23 mouse cellular contexts compared by ENCODE assay signal in genomic region chr6:17051432-17052025, GRCm38 (mm10). TPM values are rescaled to one million over a fixed set of nuclear protein-coding genes. Genes with fewer than 3 reads are reported as not detected.
DNase-seq lines count a peak whose midpoint lies in the region; ATAC-seq and TF ChIP-seq lines count a peak whose summit lies in the region.
"Had no signal": no experiment of that assay in that cellular context is flagged by ENCODE, and none has a peak within 500 bp of the region (broad histone marks: within the 10 kb centered on the region; RNA-seq: fewer than 3 reads in every experiment).

No protein-coding gene starts in this region.

- intact Hi-C loops in left cerebral cortex, adult 2 months (cut with DNase I), result no loop called here

- TF ChIP-seq CTCF in intestine, postnatal 0 days (IDR thresholded peaks at IDR 0.05; ENCODE audit: low read depth), result no peak
- no peak for TF ChIP-seq CTCF in lung, postnatal 0 days (IDR thresholded peaks at IDR 0.05)
- no peak for TF ChIP-seq CTCF in left cerebral cortex, adult 2 months (IDR thresholded peaks at IDR 0.05)
- no peak for TF ChIP-seq CTCF in midbrain, postnatal 0 days (IDR thresholded peaks at IDR 0.05)

- no peaks in the 10 kb centered on the region for H3K9me3 ChIP-seq in intestine, embryonic 14.5 days (ENCODE audit: control insufficient read depth, low read length)
- H3K9me3 ChIP-seq in intestine, postnatal 0 days (ENCODE audit: control insufficient read depth), result no peaks in the 10 kb centered on the region
- H3K9me3 ChIP-seq in lung, postnatal 0 days (ENCODE audit: low read length), result no peaks in the 10 kb centered on the region
- no peaks in the 10 kb centered on the region for H3K9me3 ChIP-seq in intestine, embryonic 15.5 days
- no peaks in the 10 kb centered on the region for H3K9me3 ChIP-seq in stomach, embryonic 16.5 days (replicated peaks; ENCODE audit: control insufficient read depth, low read length)
- H3K9me3 ChIP-seq in midbrain, postnatal 0 days (ENCODE audit: low read length), result no peaks in the 10 kb centered on the region
- H3K9me3 ChIP-seq: embryonic facial prominence, embryonic 12.5 days; forebrain, embryonic 12.5 days; heart, embryonic 15.5 days; hindbrain, embryonic 10.5 days had no signal

- DNase-seq in intestine, embryonic 14.5 days (ENCODE audit: low spot score), result peak; percentile 51
- DNase-seq in lung, postnatal 0 days (ENCODE audit: low spot score), result peak; percentile 71
- DNase-seq in lung, postnatal 4 days, result no peak
- DNase-seq in left cerebral cortex, adult 2 months (ENCODE audit: extremely low spot score in 1 of 2, low spot score in 2 of 2), result no peak
- no peak for DNase-seq in midbrain, postnatal 0 days (ENCODE audit: low spot score)
- DNase-seq: adrenal gland, adult 2 months; adrenal gland, postnatal 25 days; cerebellum, adult 11 months; cerebellum, adult 9-10 months; cerebellum, postnatal 25 days; gastrocnemius, postnatal 10 days; heart, adult 2 months; heart, postnatal 14 days had no signal

- no peak overlapping the region for H3K27ac ChIP-seq in intestine, embryonic 14.5 days (ENCODE audit: low read depth)
- no peak overlapping the region; the same call in 1 of the 2 replicates for H3K27ac ChIP-seq in intestine, postnatal 0 days (ENCODE audit: low read depth, low read length)
- H3K27ac ChIP-seq in lung, postnatal 0 days (ENCODE audit: low read length), result peak overlapping the region; percentile 29; the same call in 1 of the 2 replicates
- no peak overlapping the region for H3K27ac ChIP-seq in intestine, embryonic 15.5 days
- peak overlapping the region; percentile 64 for H3K27ac ChIP-seq in stomach, embryonic 16.5 days (ENCODE audit: low read length)
- H3K27ac ChIP-seq in left cerebral cortex, adult 2 months, result no peak overlapping the region
- no peak overlapping the region for H3K27ac ChIP-seq in midbrain, postnatal 0 days (ENCODE audit: low read depth, low read length)
- H3K27ac ChIP-seq: embryonic facial prominence, embryonic 12.5 days; forebrain, embryonic 12.5 days; heart, adult 2 months; heart, embryonic 15.5 days; hindbrain, embryonic 10.5 days; hindbrain, embryonic 14.5 days had no signal

- no peak for ATAC-seq in intestine, embryonic 14.5 days (replicated peaks; ENCODE audit: low FRiP score, low TSS enrichment, low read depth)
- no peak for ATAC-seq in intestine, postnatal 0 days
- ATAC-seq in lung, postnatal 0 days, result peak; percentile 89
- ATAC-seq in intestine, embryonic 15.5 days, result peak; percentile 66
- ATAC-seq in stomach, embryonic 16.5 days (ENCODE audit: insufficient read depth, low FRiP score), result peak; percentile 86
- ATAC-seq in midbrain, postnatal 0 days (ENCODE audit: low FRiP score), result no peak
- ATAC-seq: forebrain, embryonic 16.5 days had no signal

- peak; percentile 23; the same call in 1 of the 2 replicates for TF ChIP-seq EP300 in lung, postnatal 0 days (IDR thresholded peaks at IDR 0.05)

- H3K4me2 ChIP-seq in intestine, embryonic 14.5 days (ENCODE audit: low read length), result no peak overlapping the region
- no peak overlapping the region for H3K4me2 ChIP-seq in intestine, postnatal 0 days (replicated peaks; ENCODE audit: low read depth)
- no peak overlapping the region for H3K4me2 ChIP-seq in lung, postnatal 0 days (replicated peaks; ENCODE audit: low read depth, low read length)
- H3K4me2 ChIP-seq in intestine, embryonic 15.5 days (replicated peaks), result no peak overlapping the region
- no peak overlapping the region for H3K4me2 ChIP-seq in stomach, embryonic 16.5 days (ENCODE audit: low read depth, low read length)
- no peak overlapping the region for H3K4me2 ChIP-seq in midbrain, postnatal 0 days (ENCODE audit: low read depth, low read length, poor library complexity, severe bottlenecking)
- H3K4me2 ChIP-seq: embryonic facial prominence, embryonic 12.5 days; forebrain, embryonic 12.5 days; heart, embryonic 11.5 days; heart, embryonic 15.5 days; hindbrain, embryonic 14.5 days had no signal

- H3K27me3 ChIP-seq in intestine, embryonic 14.5 days (replicated peaks; ENCODE audit: control insufficient read depth, insufficient read depth, low read length), result no peaks in the 10 kb centered on the region
- H3K27me3 ChIP-seq in intestine, postnatal 0 days (replicated peaks; ENCODE audit: control insufficient read depth, insufficient read depth, low read length), result no peaks in the 10 kb centered on the region
- H3K27me3 ChIP-seq in lung, postnatal 0 days (replicated peaks; ENCODE audit: insufficient read depth, low read length), result no peaks in the 10 kb centered on the region
- no peaks in the 10 kb centered on the region for H3K27me3 ChIP-seq in intestine, embryonic 15.5 days (replicated peaks)
- H3K27me3 ChIP-seq in stomach, embryonic 16.5 days (ENCODE audit: control insufficient read depth, insufficient read depth, low read length), result no peaks in the 10 kb centered on the region
- no peaks in the 10 kb centered on the region for H3K27me3 ChIP-seq in midbrain, postnatal 0 days (ENCODE audit: insufficient read depth, low read length)
- H3K27me3 ChIP-seq: embryonic facial prominence, embryonic 12.5 days; forebrain, embryonic 12.5 days had no signal

- 65% methylated on average over 4 of the region's 4 CpGs for WGBS in intestine, embryonic 14.5 days
- WGBS in intestine, postnatal 0 days, result 42% methylated on average over 4 of the region's 4 CpGs
- 46% methylated on average over 4 of the region's 4 CpGs for WGBS in lung, postnatal 0 days
- WGBS in intestine, embryonic 15.5 days, result 57% methylated on average over 4 of the region's 4 CpGs
- 51% methylated on average over 4 of the region's 4 CpGs for WGBS in stomach, embryonic 16.5 days
- 84% methylated on average over 4 of the region's 4 CpGs for WGBS in midbrain, postnatal 0 days

- H3K9ac ChIP-seq in intestine, embryonic 14.5 days (ENCODE audit: low read length), result no peak overlapping the region
- no peak overlapping the region for H3K9ac ChIP-seq in intestine, postnatal 0 days (ENCODE audit: low read depth, low read length)
- no peak overlapping the region for H3K9ac ChIP-seq in lung, postnatal 0 days (replicated peaks; ENCODE audit: low read depth)
- no peak overlapping the region for H3K9ac ChIP-seq in intestine, embryonic 15.5 days
- H3K9ac ChIP-seq in stomach, embryonic 16.5 days (ENCODE audit: low read length), result no peak overlapping the region
- H3K9ac ChIP-seq in midbrain, postnatal 0 days (replicated peaks; ENCODE audit: low read length, poor library complexity, severe bottlenecking), result no peak overlapping the region
- H3K9ac ChIP-seq: embryonic facial prominence, embryonic 12.5 days; forebrain, embryonic 12.5 days; heart, embryonic 15.5 days; hindbrain, embryonic 14.5 days had no signal

- peaks cover 7% of the 10 kb centered on the region; the same call in 1 of the 2 replicates for H3K4me1 ChIP-seq in intestine, embryonic 14.5 days (replicated peaks; ENCODE audit: control insufficient read depth, insufficient read depth, low read length)
- peaks cover 4% of the 10 kb centered on the region; the same call in 1 of the 2 replicates for H3K4me1 ChIP-seq in intestine, postnatal 0 days (replicated peaks; ENCODE audit: control insufficient read depth, insufficient read depth, low read length)
- no peaks in the 10 kb centered on the region for H3K4me1 ChIP-seq in lung, postnatal 0 days (ENCODE audit: insufficient read depth, low read depth, low read length)
- H3K4me1 ChIP-seq in intestine, embryonic 15.5 days (replicated peaks), result 0 out of 2 replicates have a peak, but pooled peaks cover 4% of the 10 kb centered on the region
- no peaks in the 10 kb centered on the region; the same call in 1 of the 2 replicates for H3K4me1 ChIP-seq in stomach, embryonic 16.5 days (ENCODE audit: control insufficient read depth, insufficient read depth, low read length)
- H3K4me1 ChIP-seq in midbrain, postnatal 0 days (ENCODE audit: insufficient read depth, low read length), result no peaks in the 10 kb centered on the region
- H3K4me1 ChIP-seq: forebrain, embryonic 12.5 days; heart, embryonic 15.5 days; hindbrain, embryonic 10.5 days had no signal

- no peaks in the 10 kb centered on the region for H3K36me3 ChIP-seq in intestine, embryonic 14.5 days (ENCODE audit: control insufficient read depth, insufficient read depth, low read length)
- no peaks in the 10 kb centered on the region for H3K36me3 ChIP-seq in intestine, postnatal 0 days (ENCODE audit: control insufficient read depth, insufficient read depth)
- H3K36me3 ChIP-seq in lung, postnatal 0 days (ENCODE audit: insufficient read depth, low read length), result no peaks in the 10 kb centered on the region
- H3K36me3 ChIP-seq in intestine, embryonic 15.5 days, result no peaks in the 10 kb centered on the region
- H3K36me3 ChIP-seq in stomach, embryonic 16.5 days (ENCODE audit: control insufficient read depth, insufficient read depth, low read length), result no peaks in the 10 kb centered on the region
- H3K36me3 ChIP-seq in midbrain, postnatal 0 days (ENCODE audit: insufficient read depth, low read length), result no peaks in the 10 kb centered on the region
- H3K36me3 ChIP-seq: embryonic facial prominence, embryonic 12.5 days; forebrain, embryonic 12.5 days; heart, embryonic 15.5 days; hindbrain, embryonic 10.5 days had no signal

- H3K4me3 ChIP-seq in intestine, embryonic 14.5 days (ENCODE audit: low read depth, low read length), result no peak overlapping the region
- no peak overlapping the region for H3K4me3 ChIP-seq in intestine, postnatal 0 days (ENCODE audit: low read depth, low read length)
- H3K4me3 ChIP-seq in lung, postnatal 0 days (ENCODE audit: low read depth, low read length), result no peak overlapping the region
- no peak overlapping the region for H3K4me3 ChIP-seq in intestine, embryonic 15.5 days (replicated peaks)
- H3K4me3 ChIP-seq in stomach, embryonic 16.5 days (replicated peaks; ENCODE audit: low read length), result no peak overlapping the region
- H3K4me3 ChIP-seq in left cerebral cortex, adult 2 months, result no peak overlapping the region
- H3K4me3 ChIP-seq in midbrain, postnatal 0 days (ENCODE audit: low read depth, low read length), result no peak overlapping the region
- H3K4me3 ChIP-seq: embryonic facial prominence, embryonic 12.5 days; forebrain, embryonic 12.5 days; heart, adult 2 months; heart, embryonic 15.5 days; hindbrain, embryonic 10.5 days had no signal

RNA-seq across cellular contexts. Expression of gene Tes, which starts 13.4 kb away (rescaled TPM):
- polyA plus RNA-seq in intestine, embryonic 14.5 days (2014; fragmentation: Nextera tagmentation; extraction: Ambion mirVana), result 114 and 132 TPM in 2 replicates
- 74.2 and 79.4 TPM in 2 replicates for polyA plus RNA-seq in intestine, postnatal 0 days (2015; fragmentation: Nextera tagmentation; extraction: Ambion mirVana)
- polyA plus RNA-seq in lung, postnatal 0 days (2015; fragmentation: Nextera tagmentation; extraction: Ambion mirVana), result 50.5 and 52.7 TPM in 2 replicates
- polyA plus RNA-seq in intestine, embryonic 15.5 days (2015; fragmentation: Nextera tagmentation; extraction: Ambion mirVana), result 94.3 and 98.5 TPM in 2 replicates
- polyA plus RNA-seq in stomach, embryonic 16.5 days (2015; fragmentation: Nextera tagmentation; extraction: Ambion mirVana), result 96.9 and 103 TPM in 2 replicates
- 1 to 10 TPM; 4.5 to 5.9 TPM for total RNA-seq in left cerebral cortex, adult 2 months (2021)
- 22.1 and 24.2 TPM in 2 replicates for total RNA-seq in midbrain, postnatal 0 days (2014; rRNA removed)
- 11.9 and 12.1 TPM in 2 replicates for polyA plus RNA-seq in midbrain, postnatal 0 days (2015; fragmentation: Nextera tagmentation; extraction: Ambion mirVana)

Comparison
In these comparisons a context has a peak if more than half of its experiments do, and no peak if none do; other contexts are left out.
1. ATAC-seq: peak in lung, postnatal 0 days (single experiment), intestine, embryonic 15.5 days (single experiment) and stomach, embryonic 16.5 days (single experiment); none in intestine, embryonic 14.5 days (single experiment), intestine, postnatal 0 days (single experiment) and midbrain, postnatal 0 days (single experiment).
2. DNase-seq: peak in intestine, embryonic 14.5 days (single experiment) and lung, postnatal 0 days (single experiment); none in lung, postnatal 4 days (0 of 2), left cerebral cortex, adult 2 months (0 of 2) and midbrain, postnatal 0 days (single experiment).
3. H3K27ac ChIP-seq: peak in lung, postnatal 0 days (single experiment) and stomach, embryonic 16.5 days (single experiment); none in intestine, embryonic 14.5 days (single experiment), intestine, postnatal 0 days (single experiment), intestine, embryonic 15.5 days (single experiment), left cerebral cortex, adult 2 months (single experiment) and midbrain, postnatal 0 days (single experiment).